Comparison of ENCODE assay signal across 13 mouse cellular contexts in genomic region chr10:79872862-79873261, GRCm38 (mm10). TPM values are rescaled to one million over a fixed set of nuclear protein-coding genes. Genes with fewer than 3 reads are reported as not detected.
DNase-seq lines count a peak whose midpoint lies in the region; ATAC-seq lines count a peak whose summit lies in the region.
"Had no signal": no experiment of that assay in that cellular context is flagged by ENCODE, and none has a peak within 500 bp of the region (broad histone marks: within the 10 kb centered on the region; RNA-seq: fewer than 3 reads in every experiment).

No protein-coding gene starts in this region.

- H3K4me1 ChIP-seq in kidney, embryonic 15.5 days, result peaks cover 32% of the 10 kb centered on the region
- peaks cover 20% of the 10 kb centered on the region for H3K4me1 ChIP-seq in embryonic facial prominence, embryonic 12.5 days
- H3K4me1 ChIP-seq in hindbrain, embryonic 11.5 days (replicated peaks; ENCODE audit: control insufficient read depth, insufficient read depth, low read length), result no peaks in the 10 kb centered on the region; the same call in 1 of the 2 replicates
- H3K4me1 ChIP-seq in midbrain, embryonic 13.5 days (replicated peaks), result peaks cover 60% of the 10 kb centered on the region

- DNase-seq in kidney, postnatal 36 days, result no peak
- DNase-seq in hindbrain, embryonic 11.5 days (ENCODE audit: low spot score), result no peak
- DNase-seq in ovary, adult 18-20 months (ENCODE audit: low spot score), result no peak
- no peak for DNase-seq in layer of hippocampus, postnatal 25 days (ENCODE audit: extremely low spot score in 1 of 2, low spot score in 1 of 2)
- no peak for DNase-seq in layer of hippocampus, postnatal 14 days (ENCODE audit: low spot score in 2 of 2)
- DNase-seq: adrenal gland, adult 2 months; gastrocnemius, postnatal 10 days; kidney, postnatal 10 days; lung, postnatal 10 days had no signal

- ATAC-seq in kidney, embryonic 15.5 days (replicated peaks; ENCODE audit: low FRiP score), result no peak
- ATAC-seq in embryonic facial prominence, embryonic 12.5 days (ENCODE audit: insufficient number of reproducible peaks, insufficient read depth, low FRiP score, low TSS enrichment), result no peak
- no peak for ATAC-seq in hindbrain, embryonic 11.5 days (ENCODE audit: low FRiP score)
- no peak for ATAC-seq in midbrain, embryonic 13.5 days

- H3K27me3 ChIP-seq in kidney, embryonic 15.5 days, result no peaks in the 10 kb centered on the region
- no peaks in the 10 kb centered on the region for H3K27me3 ChIP-seq in embryonic facial prominence, embryonic 12.5 days
- no peaks in the 10 kb centered on the region for H3K27me3 ChIP-seq in hindbrain, embryonic 11.5 days (ENCODE audit: control insufficient read depth, insufficient read depth, low read length)
- no peaks in the 10 kb centered on the region for H3K27me3 ChIP-seq in midbrain, embryonic 13.5 days

- peaks cover 26% of the 10 kb centered on the region for H3K36me3 ChIP-seq in kidney, embryonic 15.5 days
- H3K36me3 ChIP-seq in embryonic facial prominence, embryonic 12.5 days, result peaks cover 30% of the 10 kb centered on the region
- H3K36me3 ChIP-seq in hindbrain, embryonic 11.5 days (ENCODE audit: control insufficient read depth, insufficient read depth, low read length), result peaks cover 5% of the 10 kb centered on the region; the same call in 1 of the 2 replicates
- peaks cover 40% of the 10 kb centered on the region for H3K36me3 ChIP-seq in midbrain, embryonic 13.5 days

- H3K27ac ChIP-seq in kidney, embryonic 15.5 days, result 0 out of 2 replicates have a peak overlapping the region, but pooled peaks have one; percentile 1
- peak overlapping the region; percentile 83; the same call in 1 of the 2 replicates for H3K27ac ChIP-seq in embryonic facial prominence, embryonic 12.5 days
- H3K27ac ChIP-seq in hindbrain, embryonic 11.5 days (ENCODE audit: low read depth, low read length), result no peak overlapping the region
- peak overlapping the region; percentile 95 for H3K27ac ChIP-seq in midbrain, embryonic 13.5 days

- no peaks in the 10 kb centered on the region for H3K9me3 ChIP-seq in kidney, embryonic 15.5 days (replicated peaks)
- no peaks in the 10 kb centered on the region for H3K9me3 ChIP-seq in embryonic facial prominence, embryonic 12.5 days
- H3K9me3 ChIP-seq in hindbrain, embryonic 11.5 days (ENCODE audit: control insufficient read depth, low read length), result no peaks in the 10 kb centered on the region
- no peaks in the 10 kb centered on the region for H3K9me3 ChIP-seq in midbrain, embryonic 13.5 days

- 53% methylated on average over 3 of the region's 3 CpGs for WGBS in kidney, embryonic 15.5 days
- WGBS in embryonic facial prominence, embryonic 12.5 days, result 41% methylated on average over 3 of the region's 3 CpGs
- 42% methylated on average over 3 of the region's 3 CpGs for WGBS in hindbrain, embryonic 11.5 days
- 40% methylated on average over 3 of the region's 3 CpGs for WGBS in midbrain, embryonic 13.5 days

- peak overlapping the region; percentile 77 for H3K4me3 ChIP-seq in kidney, embryonic 15.5 days (replicated peaks)
- peak overlapping the region; percentile 82 for H3K4me3 ChIP-seq in embryonic facial prominence, embryonic 12.5 days
- H3K4me3 ChIP-seq in hindbrain, embryonic 11.5 days (ENCODE audit: low read depth, low read length), result peak overlapping the region; percentile 68
- peak overlapping the region; percentile 77 for H3K4me3 ChIP-seq in midbrain, embryonic 13.5 days (replicated peaks)

- H3K4me2 ChIP-seq in kidney, embryonic 15.5 days, result peak overlapping the region; percentile 96
- peak overlapping the region; percentile 62 for H3K4me2 ChIP-seq in embryonic facial prominence, embryonic 12.5 days (replicated peaks)
- peak overlapping the region; percentile 58 for H3K4me2 ChIP-seq in hindbrain, embryonic 11.5 days (replicated peaks; ENCODE audit: low read depth, low read length)
- H3K4me2 ChIP-seq in midbrain, embryonic 13.5 days (replicated peaks), result peak overlapping the region; percentile 97

- no peak overlapping the region for H3K9ac ChIP-seq in kidney, embryonic 15.5 days
- peak overlapping the region; percentile 90 for H3K9ac ChIP-seq in embryonic facial prominence, embryonic 12.5 days
- H3K9ac ChIP-seq in hindbrain, embryonic 11.5 days (ENCODE audit: low read depth, low read length), result peak overlapping the region; percentile 93
- peak overlapping the region; percentile 96 for H3K9ac ChIP-seq in midbrain, embryonic 13.5 days (replicated peaks)

RNA-seq across cellular contexts. Expression of gene Prtn3, which starts 1.4 kb away (rescaled TPM):
- polyA plus RNA-seq in kidney, embryonic 15.5 days (2015; fragmentation: Nextera tagmentation; extraction: Ambion mirVana), result 7.4 and 8.3 TPM in 2 replicates
- 10.1 and 11.3 TPM in 2 replicates for polyA plus RNA-seq in embryonic facial prominence, embryonic 12.5 days (2016; fragmentation: Nextera tagmentation; extraction: Ambion mirVana)
- polyA plus RNA-seq in hindbrain, embryonic 11.5 days (2014; fragmentation: Nextera tagmentation; extraction: Ambion mirVana), result 9.4 and 10.5 TPM in 2 replicates
- polyA plus RNA-seq in midbrain, embryonic 13.5 days (2015; fragmentation: Nextera tagmentation; extraction: Ambion mirVana), result 14.9 and 16.9 TPM in 2 replicates
- 1 to 10 TPM; 1.1 to 1.4 TPM for total RNA-seq in layer of hippocampus, postnatal 25 days (2021)
- 1 to 10 TPM; 2.3 to 3.0 TPM for total RNA-seq in layer of hippocampus, postnatal 14 days (2021)

RNA-seq across cellular contexts. Expression of gene Plppr3, which starts 1.6 kb away (rescaled TPM):
- polyA plus RNA-seq in kidney, embryonic 15.5 days (2015; fragmentation: Nextera tagmentation; extraction: Ambion mirVana), result 62.1 and 74.5 TPM in 2 replicates
- polyA plus RNA-seq in embryonic facial prominence, embryonic 12.5 days (2016; fragmentation: Nextera tagmentation; extraction: Ambion mirVana), result 169 and 181 TPM in 2 replicates
- 129 and 150 TPM in 2 replicates for polyA plus RNA-seq in hindbrain, embryonic 11.5 days (2014; fragmentation: Nextera tagmentation; extraction: Ambion mirVana)
- polyA plus RNA-seq in midbrain, embryonic 13.5 days (2015; fragmentation: Nextera tagmentation; extraction: Ambion mirVana), result 426 and 432 TPM in 2 replicates
- total RNA-seq in layer of hippocampus, postnatal 25 days (2021), result 10 to 100 TPM; 32.4 to 34.4 TPM
- 10 to 100 TPM; 53.5 to 57.7 TPM for total RNA-seq in layer of hippocampus, postnatal 14 days (2021)

RNA-seq across cellular contexts. Expression of gene Elane, which starts 13.2 kb away (rescaled TPM):
- polyA plus RNA-seq in kidney, embryonic 15.5 days (2015; fragmentation: Nextera tagmentation; extraction: Ambion mirVana), result 2.6 and 3.4 TPM in 2 replicates
- polyA plus RNA-seq in embryonic facial prominence, embryonic 12.5 days (2016; fragmentation: Nextera tagmentation; extraction: Ambion mirVana), result 0.33 and 0.55 TPM in 2 replicates
- 0.67 TPM in 1 of 2 replicates, not detected in the other for polyA plus RNA-seq in hindbrain, embryonic 11.5 days (2014; fragmentation: Nextera tagmentation; extraction: Ambion mirVana)
- polyA plus RNA-seq in midbrain, embryonic 13.5 days (2015; fragmentation: Nextera tagmentation; extraction: Ambion mirVana), result not detected in 2 replicates
- not detected for total RNA-seq in layer of hippocampus, postnatal 25 days (2021)
- not detected for total RNA-seq in layer of hippocampus, postnatal 14 days (2021)

RNA-seq across cellular contexts. Expression of gene Cfd, which starts 17.8 kb away (rescaled TPM):
- not detected in 2 replicates for polyA plus RNA-seq in kidney, embryonic 15.5 days (2015; fragmentation: Nextera tagmentation; extraction: Ambion mirVana)
- not detected in 2 replicates for polyA plus RNA-seq in embryonic facial prominence, embryonic 12.5 days (2016; fragmentation: Nextera tagmentation; extraction: Ambion mirVana)
- not detected in 2 replicates for polyA plus RNA-seq in hindbrain, embryonic 11.5 days (2014; fragmentation: Nextera tagmentation; extraction: Ambion mirVana)
- polyA plus RNA-seq in midbrain, embryonic 13.5 days (2015; fragmentation: Nextera tagmentation; extraction: Ambion mirVana), result not detected in 2 replicates
- total RNA-seq in layer of hippocampus, postnatal 25 days (2021), result not detected
- not detected for total RNA-seq in layer of hippocampus, postnatal 14 days (2021)
- total RNA-seq: common myeloid progenitor, adult 5-6 weeks had no signal

RNA-seq across cellular contexts. Expression of gene Ptbp1, which starts 18.6 kb away (rescaled TPM):
- polyA plus RNA-seq in kidney, embryonic 15.5 days (2015; fragmentation: Nextera tagmentation; extraction: Ambion mirVana), result 398 and 438 TPM in 2 replicates
- 352 and 363 TPM in 2 replicates for polyA plus RNA-seq in embryonic facial prominence, embryonic 12.5 days (2016; fragmentation: Nextera tagmentation; extraction: Ambion mirVana)
- 141 and 152 TPM in 2 replicates for polyA plus RNA-seq in hindbrain, embryonic 11.5 days (2014; fragmentation: Nextera tagmentation; extraction: Ambion mirVana)
- 106 and 116 TPM in 2 replicates for polyA plus RNA-seq in midbrain, embryonic 13.5 days (2015; fragmentation: Nextera tagmentation; extraction: Ambion mirVana)
- 10 to 100 TPM; 44.0 to 66.0 TPM for total RNA-seq in layer of hippocampus, postnatal 25 days (2021)
- 10 to 100 TPM; 62.9 to 70.2 TPM for total RNA-seq in layer of hippocampus, postnatal 14 days (2021)
